Mouse (Mus musculus) right cerebral cortex, postnatal 14 days (tissue): ENCODE results near the gene Clec1b.

ENCODE experiments used
- DNase-seq: peaks from one replicate; pipeline ENCODE4 v3.0.0; 2022

Gene Clec1b

DNA sequence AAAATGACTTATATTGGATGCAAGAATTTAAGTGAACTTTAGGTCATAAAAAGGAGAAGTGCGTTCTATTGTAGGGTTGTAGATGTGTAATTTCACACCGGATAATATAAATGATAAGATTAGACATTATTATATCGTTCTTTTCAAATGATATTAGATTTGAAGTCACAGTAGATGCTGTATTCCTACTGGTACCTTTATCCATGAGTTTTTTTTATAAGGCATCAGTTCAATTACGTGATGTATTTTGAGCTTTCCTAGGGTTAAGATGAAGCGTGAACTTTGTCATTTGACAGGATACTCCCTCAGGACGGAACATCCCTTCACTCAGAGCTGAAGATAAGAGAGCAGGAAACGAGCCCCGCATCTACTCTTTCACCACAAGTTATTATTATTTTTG lies at the start of gene Clec1b:
Gene Clec1b (plus strand): TSS at position 301 of the 400 bp plus-strand sequence.
- DNase-seq, result no peak

DNA sequence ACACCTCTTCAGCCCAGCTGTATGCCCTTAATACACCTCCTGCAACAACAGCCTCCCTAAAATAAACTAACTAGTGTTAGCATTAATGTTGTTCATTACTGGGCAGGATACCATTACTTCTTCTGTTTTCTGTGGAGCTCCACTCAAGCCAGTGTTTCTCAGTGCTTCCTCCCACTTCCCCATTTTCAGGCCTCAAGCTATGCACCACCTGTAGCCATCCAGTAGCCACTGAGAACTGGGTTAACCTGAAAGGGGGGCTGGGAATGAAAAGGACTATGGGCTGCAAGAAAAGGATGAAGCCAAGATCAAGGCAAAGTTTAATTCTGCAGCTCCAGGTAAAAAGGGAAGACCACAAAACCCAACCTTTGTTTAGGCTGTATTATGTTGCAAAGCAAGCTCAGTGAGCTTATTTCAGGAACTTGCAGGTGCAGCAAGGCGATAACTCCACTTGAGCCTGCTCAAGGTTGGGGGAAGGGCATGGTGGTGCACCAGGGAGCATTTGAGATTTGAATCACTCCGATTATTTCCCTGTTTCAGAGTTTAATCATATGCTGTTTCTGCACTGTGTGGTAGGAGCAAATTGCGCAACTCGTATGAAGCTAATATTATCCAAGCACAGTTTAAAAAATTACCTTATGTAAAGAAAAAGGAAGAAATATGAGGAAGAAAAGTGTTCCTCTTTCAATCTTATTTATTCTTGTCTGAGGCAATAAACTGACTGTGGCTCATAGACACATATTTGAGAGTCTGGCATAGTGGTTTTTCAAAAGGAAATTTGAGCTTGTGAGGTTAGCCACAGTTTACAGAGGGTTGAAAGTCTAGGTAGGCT lies 47.4 kb upstream of the Clec1b start:
- no peak for DNase-seq

GRCm38 (mm10) chr6:129351091-129351490 lies 46.0 kb upstream of the Clec1b start:
- no peak for DNase-seq

DNA sequence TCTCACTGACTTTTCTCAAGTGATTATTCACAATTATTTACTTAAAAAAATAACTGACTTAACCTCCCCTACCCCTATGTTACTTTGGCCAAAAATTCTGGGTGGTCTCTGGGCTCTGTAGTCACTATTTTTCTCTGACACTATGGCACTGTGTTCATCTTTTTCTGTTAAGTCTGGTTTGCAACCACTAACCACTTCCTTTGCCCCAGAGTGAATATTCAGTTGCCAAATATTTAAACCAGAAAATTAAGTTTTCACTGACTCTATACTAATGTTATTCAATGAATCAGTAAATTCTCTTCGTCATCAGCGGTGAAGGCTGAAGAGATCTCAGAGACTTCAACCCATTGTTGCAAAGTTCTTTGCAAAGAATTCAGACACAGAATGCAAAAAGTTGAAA lies 41.3 kb upstream of the Clec1b start:
- DNase-seq, result no peak

DNA sequence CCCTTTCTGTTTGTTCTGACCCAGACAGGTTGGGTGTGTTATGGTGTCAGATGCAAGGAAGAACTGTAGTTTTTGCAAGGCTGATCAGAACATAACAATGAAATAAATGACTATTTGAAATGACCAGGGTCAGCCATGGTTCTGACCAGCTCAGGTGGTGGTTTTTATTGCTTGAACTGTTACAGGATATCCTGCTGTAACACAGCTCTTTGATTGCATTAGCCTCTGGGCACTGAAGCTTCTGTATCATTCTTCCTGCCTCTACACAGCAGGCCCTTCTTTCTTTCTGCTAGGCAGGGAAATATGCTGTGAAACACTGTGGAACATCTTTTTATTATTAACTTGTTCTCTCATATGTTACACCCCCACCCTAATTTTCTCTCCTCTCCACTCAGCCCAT lies 40.7 kb upstream of the Clec1b start:
- no peak for DNase-seq

DNA sequence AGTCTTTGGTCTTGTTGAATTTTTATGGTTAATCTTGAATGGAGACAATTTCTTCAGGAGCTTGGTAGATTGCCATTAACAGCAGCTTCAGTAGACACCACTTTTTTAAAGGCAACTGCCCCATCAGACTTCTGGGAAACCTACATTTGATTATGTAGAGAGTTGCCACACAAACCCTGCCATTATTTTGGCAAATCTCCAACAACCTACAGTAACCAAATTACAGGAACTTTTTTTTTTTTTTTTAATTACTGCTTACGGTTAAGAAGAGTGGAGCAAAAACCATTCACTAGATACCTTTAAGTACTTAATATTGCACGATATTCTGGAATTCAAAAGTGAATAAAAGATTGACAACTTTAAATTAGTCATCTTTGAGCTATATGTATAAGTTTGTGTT lies 37.6 kb upstream of the Clec1b start:
- no peak for DNase-seq

DNA sequence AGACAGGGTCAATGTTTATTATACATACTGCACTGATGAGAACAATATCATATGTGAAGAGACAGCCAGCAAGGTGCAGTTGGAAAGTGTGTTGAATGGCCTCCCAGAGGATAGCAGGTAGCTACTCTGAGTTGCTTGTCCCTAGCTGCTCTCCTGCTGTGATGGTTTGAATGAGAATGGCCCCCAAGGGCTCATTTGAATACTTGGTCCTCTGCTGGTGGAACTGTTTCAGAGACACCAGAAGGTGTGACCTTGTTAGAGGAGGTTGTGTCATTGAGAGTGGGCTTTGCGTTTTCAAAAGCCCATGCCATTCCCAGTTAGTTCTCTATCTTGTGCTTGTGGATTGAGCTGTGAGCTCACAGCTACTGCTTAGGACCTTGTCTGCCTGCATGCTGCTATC lies 33.2 kb upstream of the Clec1b start:
- no peak for DNase-seq

- DNase-seq, result peak; percentile 5
These were observed 31.1 kb upstream of the Clec1b start for GRCm38 (mm10) chr6:129365959-129366359.

GRCm38 (mm10) chr6:129369374-129370132 lies 27.5 kb upstream of the Clec1b start:
- no peak for DNase-seq

- no peak for DNase-seq
These were observed 22.1 kb upstream of the Clec1b start for GRCm38 (mm10) chr6:129374937-129375471.

- DNase-seq, result no peak
These were observed 16.6 kb upstream of the Clec1b start for GRCm38 (mm10) chr6:129380454-129380853.

- DNase-seq, result no peak
These were observed 15.4 kb upstream of the Clec1b start for GRCm38 (mm10) chr6:129381736-129382135.

GRCm38 (mm10) chr6:129383466-129383865 lies 13.6 kb upstream of the Clec1b start:
- no peak for DNase-seq

DNA sequence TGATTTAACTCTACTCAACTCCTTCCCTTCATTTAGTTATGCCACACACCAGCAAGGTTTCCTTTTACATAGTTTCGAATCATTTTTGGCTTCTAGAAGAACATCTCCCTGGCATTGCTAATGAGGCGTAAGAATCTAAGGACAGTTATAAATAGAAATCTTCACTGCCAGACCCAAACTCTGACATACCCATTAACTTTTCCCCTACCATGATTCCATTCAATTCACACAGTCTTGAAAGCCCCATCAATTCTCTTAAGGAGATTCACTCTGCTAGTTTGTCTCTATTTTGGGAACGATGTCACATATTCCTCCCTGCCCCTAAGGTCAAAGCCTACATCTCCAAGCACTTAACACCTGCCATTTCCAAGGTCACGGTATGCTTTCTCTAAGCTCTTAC lies 12.1 kb upstream of the Clec1b start:
- DNase-seq, result no peak

- DNase-seq, result no peak
These were observed 11.3 kb upstream of the Clec1b start, which contains the start of gene Clec12b for GRCm38 (mm10) chr6:129385774-129386173. TSS of gene Clec12b (minus strand) at chr6:129385874.

DNA sequence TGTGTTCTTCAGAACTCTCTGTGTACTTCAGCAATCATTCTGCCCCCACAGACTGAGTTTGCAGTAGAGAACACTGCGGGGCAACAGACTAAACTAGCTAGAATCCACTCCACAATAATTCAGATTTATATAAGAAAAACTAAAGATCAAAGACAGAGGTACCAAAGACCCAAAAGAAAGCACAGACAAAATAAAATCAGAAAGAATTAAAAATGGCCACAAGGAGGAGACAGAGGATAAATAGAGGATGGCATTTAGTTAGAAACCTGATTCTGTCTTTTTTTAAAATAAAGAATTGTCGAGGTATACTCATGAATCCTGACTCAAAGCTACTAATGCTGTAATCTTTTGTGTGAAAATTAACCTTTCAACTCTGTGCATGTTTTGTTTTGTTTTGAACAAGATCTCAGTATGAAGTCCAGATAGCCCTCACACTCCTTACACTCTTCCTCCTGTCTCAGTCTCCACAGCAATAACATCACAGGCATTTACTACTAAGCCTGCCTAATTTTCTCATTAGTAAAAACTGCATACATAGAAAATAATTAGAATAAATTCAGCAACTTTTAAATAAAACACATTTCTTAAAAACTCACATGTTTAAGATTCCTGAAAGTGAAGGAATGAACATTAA lies 3.9 kb upstream of the Clec1b start:
- no peak for DNase-seq

DNA sequence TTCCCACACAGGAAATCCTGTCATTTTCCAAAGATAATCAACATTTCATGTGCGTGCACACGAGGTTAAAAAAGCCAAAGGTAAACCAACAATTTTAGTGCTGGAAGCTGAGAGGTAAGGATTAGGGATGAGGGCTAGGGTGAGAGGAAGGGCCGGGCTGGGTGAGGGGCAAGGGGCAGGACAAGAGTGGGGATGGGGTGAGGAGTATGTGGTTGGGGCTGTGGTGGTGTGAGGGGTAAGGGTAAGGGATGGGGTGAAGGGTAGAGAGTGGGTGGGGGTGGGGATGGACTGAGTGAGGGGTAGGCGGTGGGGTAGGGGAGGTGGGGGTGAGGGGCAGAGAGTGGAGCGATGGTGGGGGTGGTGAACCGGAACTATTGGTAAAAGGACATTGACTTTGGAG lies 3.4 kb upstream of the Clec1b start:
- no peak for DNase-seq

DNA sequence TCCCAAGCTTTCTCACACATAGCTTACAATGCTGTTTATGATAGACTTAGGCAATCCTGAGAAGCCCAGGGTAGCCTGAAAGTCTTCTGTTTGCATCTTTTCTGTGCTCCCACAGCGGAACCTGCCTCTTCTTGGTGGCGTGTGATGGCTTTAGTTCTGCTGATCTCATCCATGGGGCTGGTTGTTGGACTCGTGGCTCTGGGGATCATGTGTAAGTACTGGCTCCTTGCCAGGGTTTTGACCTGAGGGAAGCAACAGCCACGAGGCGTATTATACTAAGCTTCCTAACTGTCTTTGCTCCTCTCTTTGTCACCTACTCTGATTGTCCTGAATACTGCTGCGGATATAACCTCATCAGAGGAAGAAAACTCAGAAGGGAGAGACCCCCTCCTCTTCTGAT lies 2.8 kb downstream of the Clec1b start:
- no peak for DNase-seq

DNA sequence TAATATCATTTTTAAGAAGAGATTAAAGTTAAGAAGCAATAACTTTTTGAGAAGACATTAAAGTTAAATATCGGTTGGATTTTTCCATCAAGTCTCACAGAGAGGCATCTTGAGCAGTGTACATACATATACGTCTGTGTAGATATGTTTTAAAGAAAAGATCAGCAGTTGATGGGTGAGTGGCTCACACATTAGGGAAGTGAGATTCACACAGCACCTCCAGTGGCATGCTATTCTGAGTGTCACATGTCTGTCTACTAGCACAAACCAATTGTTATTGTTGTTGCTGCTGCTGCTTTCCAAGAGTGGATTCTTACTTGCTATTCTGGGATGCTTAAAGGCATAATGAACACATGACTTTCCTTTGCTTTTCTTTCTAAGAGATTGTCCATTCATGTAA lies 5.3 kb downstream of the Clec1b start:
- DNase-seq, result no peak

DNA sequence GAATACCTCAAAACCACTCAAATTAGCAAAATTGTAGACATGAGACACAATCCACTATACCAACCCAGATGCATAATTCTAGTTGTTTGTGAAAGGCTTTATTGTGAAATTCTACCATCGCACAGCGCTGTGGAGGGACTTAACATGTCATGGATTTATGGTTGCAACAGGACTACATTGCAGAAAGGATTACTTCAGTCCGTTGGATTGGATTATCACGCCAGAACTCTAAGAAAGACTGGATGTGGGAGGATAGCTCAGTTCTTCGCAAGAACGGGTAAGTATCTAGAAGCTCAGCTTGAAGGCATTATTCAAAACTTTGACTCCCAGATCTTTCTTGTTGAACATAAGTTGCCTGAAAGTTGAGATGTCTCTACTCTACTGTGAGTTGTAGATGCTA lies 6.3 kb downstream of the Clec1b start:
- no peak for DNase-seq

DNA sequence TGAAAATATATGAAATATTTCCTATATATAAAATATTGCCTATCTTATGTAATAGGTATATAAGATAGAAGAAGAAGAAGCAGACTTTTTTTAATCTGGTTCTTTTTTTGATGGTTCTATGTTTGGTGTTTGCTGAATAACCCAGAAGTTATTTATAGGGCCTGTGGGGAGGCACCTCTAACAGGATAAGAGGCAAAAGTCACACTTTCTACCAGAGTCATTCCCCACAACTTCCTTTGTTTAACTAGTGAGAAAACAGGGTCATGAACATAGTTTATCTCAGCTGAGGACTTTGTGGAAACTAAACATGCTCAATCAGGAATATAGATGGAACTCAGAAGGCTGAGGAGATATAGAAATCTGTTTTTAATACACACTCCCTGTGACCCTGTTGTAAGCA lies 8.9 kb downstream of the Clec1b start:
- no peak for DNase-seq

DNA sequence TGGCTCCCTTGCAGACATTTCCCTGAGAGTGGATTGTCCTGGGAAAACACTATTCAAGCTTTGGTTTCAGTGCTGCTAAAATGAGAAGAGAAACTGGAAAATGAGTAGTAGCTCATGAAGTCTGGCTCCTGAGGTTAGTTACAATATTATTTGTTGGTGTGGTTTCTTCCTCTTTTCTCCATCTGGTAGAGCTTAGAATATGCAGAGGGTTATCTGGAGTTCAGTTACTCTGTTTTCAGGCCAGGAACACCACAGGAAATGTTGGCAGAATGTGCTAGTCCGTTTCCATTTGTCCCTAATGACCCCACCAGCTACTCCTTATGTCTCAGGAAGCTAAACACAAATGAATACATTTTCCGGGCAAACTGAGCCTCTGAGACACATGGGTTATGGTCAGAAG lies 10.2 kb downstream of the Clec1b start:
- DNase-seq, result no peak

GRCm38 (mm10) chr6:129408562-129408961 lies 11.5 kb downstream of the Clec1b start, which contains the start of gene Clec9a:
TSS of gene Clec9a (plus strand) at chr6:129408862.
- DNase-seq, result no peak
